Mouse (Mus musculus) brain, embryonic 18.5 days (tissue): ENCODE measurements around the gene Otx2.
"Not testable (repeated sequence)": the region's sequence is repeated elsewhere in the genome, so short reads cannot be mapped to it uniquely, and the experiment has no call there.

Source experiments
- DNase-seq: peaks from one replicate; pipeline ENCODE4 v3.0.0-alpha.2; 2012; ENCODE audit warnings: low read depth, low spot score

Gene Otx2

DNA sequence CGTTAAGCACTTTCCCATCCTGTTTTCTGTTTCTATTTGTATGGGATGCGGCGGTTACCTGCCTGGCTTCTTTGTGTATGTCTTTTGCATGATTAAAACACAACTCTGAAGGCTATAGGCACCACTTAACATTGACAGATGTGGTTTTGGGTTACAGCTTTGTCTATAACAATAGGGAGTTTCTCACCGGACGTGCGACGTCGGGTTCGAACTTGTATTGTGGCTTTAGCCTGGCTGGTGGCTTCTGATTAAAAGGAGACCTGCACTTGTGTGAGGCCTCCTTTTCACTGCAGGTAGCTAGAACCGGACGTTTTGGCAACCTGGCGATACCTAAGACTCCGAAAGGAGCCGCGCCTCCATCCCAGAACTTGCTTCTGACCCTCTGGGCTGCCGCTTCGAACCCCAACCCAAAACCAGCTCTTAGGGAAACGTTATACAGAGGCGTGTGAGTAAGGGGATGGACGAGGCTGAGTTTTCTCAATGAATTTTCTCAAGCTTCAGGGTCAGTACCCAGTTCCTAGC lies 19.0 kb downstream of the Otx2 start:
- DNase-seq: no peak

- no peak for DNase-seq
These were observed 19.7 kb downstream of the Otx2 start for GRCm38 (mm10) chr14:48653676-48654510.

GRCm38 (mm10) chr14:48653081-48653480 lies 20.5 kb downstream of the Otx2 start:
- DNase-seq: no peak

DNA sequence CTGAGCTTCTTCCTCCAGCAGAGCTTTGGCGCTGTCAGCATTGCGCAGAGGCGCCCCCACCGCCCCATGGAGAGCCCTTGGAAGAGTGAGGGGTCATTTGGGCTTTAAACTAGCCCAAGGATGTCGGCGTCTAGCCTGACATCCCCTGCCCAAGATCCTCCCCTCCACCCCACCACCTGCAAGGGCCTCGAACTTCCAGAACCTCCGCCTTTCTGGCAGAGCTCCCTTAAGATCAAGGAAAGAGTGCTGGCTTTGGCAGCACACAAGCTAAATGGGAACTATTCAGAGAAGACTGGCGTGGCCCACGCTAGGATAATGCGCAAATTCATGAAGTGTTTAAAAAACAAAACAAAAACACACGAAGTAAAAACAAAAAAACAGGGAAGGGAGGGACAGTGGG lies 21.4 kb downstream of the Otx2 start:
- DNase-seq: no peak

- no peak for DNase-seq
These were observed 22.0 kb downstream of the Otx2 start for GRCm38 (mm10) chr14:48651471-48652211.

GRCm38 (mm10) chr14:48641462-48642395 lies 31.9 kb downstream of the Otx2 start:
- DNase-seq: no peak

- no peak for DNase-seq
These were observed 40.5 kb downstream of the Otx2 start for GRCm38 (mm10) chr14:48633141-48633540.

- DNase-seq: no peak
These were observed 41.3 kb downstream of the Otx2 start for GRCm38 (mm10) chr14:48632335-48632734.

GRCm38 (mm10) chr14:48631486-48631885 lies 42.1 kb downstream of the Otx2 start:
- DNase-seq: no peak

DNA sequence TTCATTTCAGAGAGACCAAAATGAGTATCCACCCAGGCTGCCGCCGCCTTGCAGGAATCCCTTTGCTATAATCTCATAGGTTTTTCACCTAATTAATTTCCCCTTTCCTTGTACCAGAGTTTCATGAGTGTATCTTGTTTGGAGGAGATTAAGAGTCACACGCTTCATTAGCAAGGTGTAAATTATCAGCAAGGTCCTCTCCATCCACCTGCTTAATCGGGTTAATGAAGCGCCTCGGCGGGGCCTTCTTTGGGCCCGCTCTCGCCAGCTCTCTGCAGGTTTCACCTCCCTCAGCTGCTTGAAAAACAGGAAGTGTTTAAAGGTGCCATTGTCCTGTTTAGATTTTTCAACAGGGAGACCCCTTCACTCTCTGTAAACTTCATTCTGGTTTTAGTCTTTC lies 44.2 kb downstream of the Otx2 start:
- DNase-seq: no peak

DNA sequence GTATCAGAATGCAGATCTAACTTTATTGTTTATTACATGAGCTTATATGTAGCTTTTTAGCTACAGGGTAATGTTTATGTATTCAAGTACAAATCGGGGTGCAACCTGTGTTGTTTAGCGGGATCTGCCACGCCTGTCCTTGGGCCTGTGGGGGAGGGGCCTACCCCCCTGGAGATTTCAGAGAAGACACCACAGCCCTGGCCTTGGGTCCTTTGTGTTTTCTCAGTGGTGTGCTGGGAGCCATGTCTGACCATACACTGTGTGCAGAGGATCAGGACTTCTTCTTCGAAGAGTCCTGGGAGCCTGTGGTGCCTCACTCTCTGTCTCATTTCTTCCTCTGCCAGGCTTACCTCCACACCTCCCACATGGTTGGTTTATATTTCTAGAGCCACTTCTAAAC lies 47.3 kb downstream of the Otx2 start:
- no peak for DNase-seq

DNA sequence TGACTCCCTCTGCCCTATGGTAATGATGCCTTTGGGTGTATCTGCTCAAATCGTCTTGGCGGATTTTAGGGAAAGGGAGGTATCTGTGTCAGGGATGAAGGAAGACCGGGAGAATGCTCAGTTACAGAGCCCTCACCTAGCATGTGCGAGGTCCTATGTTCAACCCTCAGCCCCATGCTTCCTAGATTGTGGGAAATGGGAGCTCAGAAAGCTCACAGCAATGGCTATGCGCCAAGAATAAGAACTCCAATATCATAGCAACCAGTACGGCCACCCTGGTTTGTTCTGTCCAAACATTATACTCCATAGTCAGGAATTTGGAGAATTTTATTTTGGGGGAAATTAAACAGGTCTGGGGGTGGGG lies 48.3 kb downstream of the Otx2 start:
- DNase-seq: no peak

DNA sequence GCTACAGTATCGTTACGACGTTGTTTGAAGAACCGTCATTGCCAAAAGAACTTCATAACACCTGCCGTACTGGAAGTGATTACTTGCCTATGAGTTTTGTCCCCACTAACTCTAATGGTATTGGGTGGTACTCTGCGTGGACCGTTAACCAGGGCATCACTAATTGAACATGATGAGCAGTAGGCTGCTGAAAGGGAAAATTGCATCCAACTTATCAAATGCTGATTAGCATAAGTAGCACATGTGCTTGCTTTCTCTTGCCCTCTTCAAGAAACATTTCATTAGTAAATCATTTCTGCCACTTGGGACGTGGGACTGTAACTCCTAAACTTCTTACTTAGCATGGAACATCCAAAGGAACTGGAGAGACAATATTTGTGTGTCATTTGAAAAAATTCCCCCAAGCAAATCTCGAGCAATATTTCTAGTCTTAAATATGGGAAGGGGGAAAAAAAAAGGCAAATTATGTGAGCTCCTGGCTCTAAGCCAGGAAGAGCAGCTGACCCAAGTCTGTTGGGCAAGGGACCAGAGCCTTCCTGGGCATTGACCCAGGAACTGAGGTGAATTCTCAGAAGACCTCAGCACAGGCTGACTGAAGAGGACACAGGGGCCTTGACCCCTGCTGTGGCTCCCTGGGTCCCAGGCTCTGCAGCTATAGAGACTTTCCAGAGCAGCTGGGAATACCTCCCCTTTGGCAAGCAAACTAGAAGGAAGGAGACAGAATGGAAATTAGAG lies 48.9 kb downstream of the Otx2 start:
- no peak for DNase-seq

DNA sequence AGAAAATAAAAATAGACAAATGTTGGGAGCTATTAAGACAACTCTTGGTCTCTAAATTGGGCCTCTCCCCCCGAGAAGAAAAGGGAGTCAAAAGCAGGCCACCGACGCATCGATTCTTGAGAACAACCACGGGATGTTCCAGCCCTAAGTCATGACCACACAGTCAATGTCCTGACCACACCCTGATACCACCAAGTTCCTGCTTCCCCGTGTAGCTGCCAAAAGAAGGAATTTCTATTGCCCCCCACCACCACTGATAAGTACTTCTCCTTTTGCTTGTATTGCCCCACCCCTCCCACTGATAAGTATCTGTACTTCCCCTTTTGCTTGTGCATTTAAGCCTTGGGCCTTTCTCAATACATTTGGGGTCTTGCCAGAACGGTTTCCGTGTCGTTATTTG lies 50.9 kb downstream of the Otx2 start:
- DNase-seq: not testable (repeated sequence)

GRCm38 (mm10) chr14:48616361-48616760 lies 57.3 kb downstream of the Otx2 start:
- no peak for DNase-seq

- DNase-seq: no peak
These were observed 64.8 kb downstream of the Otx2 start for GRCm38 (mm10) chr14:48608641-48609310.
